Mouse (Mus musculus): ENCODE data around the gene Retreg3. TPM values are rescaled to one million over a fixed set of nuclear protein-coding genes. Genes with fewer than 3 reads are reported as not detected.

Gene Retreg3
- polyA plus RNA-seq, 1 experiment: not detected

- TF ChIP-seq CTCF (IDR thresholded peaks at IDR 0.05; ENCODE audit: insufficient read depth, low read depth, low read length) (no peak), POLR2A (IDR thresholded peaks at IDR 0.05; ENCODE audit: insufficient read depth, low read depth, low read length) (no peak)
- Histone ChIP-seq H3K27ac (ENCODE audit: insufficient read depth, low read depth, low read length) (no peak overlapping the region), H3K4me3 (ENCODE audit: insufficient read depth, low read depth, low read length) (peak overlapping the region; percentile 42), H3K4me1 (ENCODE audit: control insufficient read depth, insufficient read depth, low read length) (peaks cover 11% of the 10 kb centered on the region)
- 12% methylated on average over 27 of the region's 27 CpGs for WGBS
Observed at GRCm38 (mm10) chr11:101140164-101140819, 20.6 kb upstream of the Retreg3 start.

DNA sequence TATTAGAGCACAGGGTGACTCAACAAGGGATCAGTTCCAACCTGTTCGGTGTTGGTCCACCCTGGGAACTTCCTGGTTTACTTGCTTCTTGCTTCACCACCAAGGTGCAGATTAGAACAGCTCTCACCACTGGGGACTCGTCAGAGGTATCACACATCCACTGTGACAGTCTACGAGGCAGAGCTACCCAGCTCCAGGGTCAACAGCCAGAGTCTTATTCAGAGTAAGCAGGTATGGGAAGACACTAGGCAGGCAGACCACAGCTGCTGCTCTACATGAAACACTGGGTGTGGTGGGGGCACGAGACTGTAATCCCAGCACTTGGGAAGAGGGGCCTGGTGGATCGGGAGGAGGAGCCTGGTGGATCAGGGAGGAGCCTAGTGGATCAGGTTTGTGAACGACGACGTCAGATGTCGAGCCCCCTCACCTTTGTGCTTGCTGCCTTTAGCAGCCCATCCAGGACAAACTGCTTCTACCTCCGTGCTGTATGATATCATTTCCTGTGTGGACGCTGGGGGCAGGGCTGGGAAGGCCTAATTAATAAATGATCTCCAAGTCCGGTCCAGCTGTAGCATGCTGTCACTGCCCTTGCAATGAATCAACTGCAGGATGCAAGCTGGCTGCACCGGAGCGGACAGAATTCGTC is 19.0 kb upstream of the Retreg3 start:
- peaks cover 11% of the 10 kb centered on the region for H3K4me1 ChIP-seq (ENCODE audit: control insufficient read depth, insufficient read depth, low read length)
- H3K27ac ChIP-seq (ENCODE audit: insufficient read depth, low read depth, low read length): no peak overlapping the region
- H3K4me3 ChIP-seq (ENCODE audit: insufficient read depth, low read depth, low read length): no peak overlapping the region
- 38% methylated on average over 15 of the region's 15 CpGs for WGBS
- TF ChIP-seq POLR2A (IDR thresholded peaks at IDR 0.05; ENCODE audit: insufficient read depth, low read depth, low read length): no peak
- no peak for TF ChIP-seq CTCF (IDR thresholded peaks at IDR 0.05; ENCODE audit: insufficient read depth, low read depth, low read length)

GRCm38 (mm10) chr11:101137000-101137399 is 17.3 kb upstream of the Retreg3 start:
- H3K27ac ChIP-seq (ENCODE audit: insufficient read depth, low read depth, low read length): no peak overlapping the region
- no peak overlapping the region for H3K4me3 ChIP-seq (ENCODE audit: insufficient read depth, low read depth, low read length)
- 75% methylated on average over 7 of the region's 7 CpGs for WGBS
- TF ChIP-seq POLR2A (IDR thresholded peaks at IDR 0.05; ENCODE audit: insufficient read depth, low read depth, low read length) (no peak), CTCF (IDR thresholded peaks at IDR 0.05; ENCODE audit: insufficient read depth, low read depth, low read length) (no peak)
- H3K4me1 ChIP-seq (ENCODE audit: control insufficient read depth, insufficient read depth, low read length): peaks cover 11% of the 10 kb centered on the region

DNA sequence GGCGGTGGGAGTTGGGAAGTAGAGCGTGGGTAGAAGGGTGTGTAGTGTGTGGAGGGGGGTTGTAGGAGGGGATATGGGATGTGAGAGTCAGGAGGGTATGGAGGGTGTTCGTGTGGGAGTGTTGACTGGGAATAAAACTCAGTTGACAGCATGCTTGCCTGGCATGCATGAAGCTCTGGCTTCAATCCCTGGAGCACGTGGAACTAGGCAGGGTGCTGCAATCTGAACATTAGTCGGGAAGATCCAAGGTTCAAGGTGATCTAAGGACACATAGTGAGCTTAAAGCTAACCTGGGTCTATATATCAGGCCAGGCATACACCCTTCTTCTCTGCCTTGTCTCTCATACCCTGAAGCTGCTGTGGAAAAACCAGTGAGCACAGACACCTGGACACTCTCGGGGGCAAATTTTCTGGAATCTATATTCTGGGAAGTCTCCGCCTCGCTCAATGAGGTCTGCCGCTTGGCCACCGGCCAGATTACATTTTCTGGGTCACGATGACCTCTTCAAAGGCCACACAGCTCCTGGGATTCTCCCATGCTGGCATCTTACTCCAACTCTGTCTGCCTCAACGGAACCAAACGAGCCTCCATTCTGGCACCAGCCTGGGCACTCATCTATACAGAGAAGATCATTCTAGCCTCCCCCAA is 14.6 kb upstream of the Retreg3 start:
- WGBS: 75% methylated on average over 13 of the region's 13 CpGs
- TF ChIP-seq CTCF (IDR thresholded peaks at IDR 0.05; ENCODE audit: insufficient read depth, low read depth, low read length) (no peak), POLR2A (IDR thresholded peaks at IDR 0.05; ENCODE audit: insufficient read depth, low read depth, low read length) (no peak)
- H3K4me1 ChIP-seq (ENCODE audit: control insufficient read depth, insufficient read depth, low read length): peaks cover 14% of the 10 kb centered on the region

DNA sequence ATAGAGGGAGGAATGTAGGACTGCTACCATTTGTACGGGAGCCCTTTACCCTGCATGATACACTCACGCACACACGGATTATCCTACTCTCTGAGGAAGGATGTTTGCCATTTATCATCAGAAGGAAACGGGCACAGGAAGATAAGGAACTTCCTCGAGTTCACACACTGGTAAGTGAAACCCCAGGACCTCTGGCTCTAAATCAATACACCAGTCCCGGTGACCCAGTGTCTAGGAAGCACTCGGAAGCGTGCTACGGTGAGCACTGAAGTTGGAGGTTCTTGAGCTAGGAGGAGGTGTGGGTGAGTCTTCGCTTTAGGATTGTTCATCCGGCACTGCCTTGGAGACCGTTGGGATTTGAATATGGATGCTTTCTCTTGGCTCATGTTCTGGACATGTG is 13.3 kb upstream of the Retreg3 start:
- Histone ChIP-seq H3K27ac (ENCODE audit: insufficient read depth, low read depth, low read length) (no peak overlapping the region), H3K4me3 (ENCODE audit: insufficient read depth, low read depth, low read length) (no peak overlapping the region), H3K4me1 (ENCODE audit: control insufficient read depth, insufficient read depth, low read length) (peaks cover 7% of the 10 kb centered on the region)
- WGBS: 85% methylated on average over 12 of the region's 12 CpGs
- no peak for TF ChIP-seq POLR2A (IDR thresholded peaks at IDR 0.05; ENCODE audit: insufficient read depth, low read depth, low read length)
- TF ChIP-seq CTCF (IDR thresholded peaks at IDR 0.05; ENCODE audit: insufficient read depth, low read depth, low read length): no peak

More for the DNA sequence above, 14.6 kb upstream of the Retreg3 start:
- Histone ChIP-seq H3K4me3 (ENCODE audit: insufficient read depth, low read depth, low read length) (no peak overlapping the region), H3K27ac (ENCODE audit: insufficient read depth, low read depth, low read length) (no peak overlapping the region)

DNA sequence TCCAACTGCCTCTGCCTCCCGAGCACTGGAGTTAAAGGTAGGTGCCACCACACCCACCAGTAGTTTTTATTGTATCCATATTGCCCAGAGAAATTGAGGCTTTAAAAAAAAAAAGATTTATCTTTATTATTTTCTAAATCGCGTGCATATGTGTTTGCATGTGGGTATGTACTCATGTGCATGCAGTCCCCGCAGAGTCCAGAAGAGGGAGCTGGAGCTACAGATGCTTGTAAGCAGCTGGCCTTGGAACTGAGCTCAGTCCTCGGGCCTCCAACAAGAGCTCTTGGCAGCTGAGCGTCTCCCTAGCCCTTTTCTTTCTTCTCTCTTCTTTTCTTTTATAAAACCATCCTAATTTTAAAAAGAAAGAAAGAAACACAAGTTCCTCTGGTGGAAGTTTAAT is 12.0 kb upstream of the Retreg3 start:
- 79% methylated on average over 6 of the region's 6 CpGs for WGBS
- TF ChIP-seq POLR2A (IDR thresholded peaks at IDR 0.05; ENCODE audit: insufficient read depth, low read depth, low read length) (no peak), CTCF (IDR thresholded peaks at IDR 0.05; ENCODE audit: insufficient read depth, low read depth, low read length) (no peak)
- Histone ChIP-seq H3K4me1 (ENCODE audit: control insufficient read depth, insufficient read depth, low read length) (peaks cover 7% of the 10 kb centered on the region), H3K27ac (ENCODE audit: insufficient read depth, low read depth, low read length) (no peak overlapping the region), H3K4me3 (ENCODE audit: insufficient read depth, low read depth, low read length) (no peak overlapping the region)

- TF ChIP-seq CTCF (IDR thresholded peaks at IDR 0.05; ENCODE audit: insufficient read depth, low read depth, low read length) (no peak), POLR2A (IDR thresholded peaks at IDR 0.05; ENCODE audit: insufficient read depth, low read depth, low read length) (no peak)
- Histone ChIP-seq H3K4me3 (ENCODE audit: insufficient read depth, low read depth, low read length) (no peak overlapping the region), H3K27ac (ENCODE audit: insufficient read depth, low read depth, low read length) (no peak overlapping the region), H3K4me1 (ENCODE audit: control insufficient read depth, insufficient read depth, low read length) (peaks cover 7% of the 10 kb centered on the region)
- WGBS: 85% methylated on average over 2 of the region's 2 CpGs
Observed at GRCm38 (mm10) chr11:101131187-101131586, 11.5 kb upstream of the Retreg3 start.

DNA sequence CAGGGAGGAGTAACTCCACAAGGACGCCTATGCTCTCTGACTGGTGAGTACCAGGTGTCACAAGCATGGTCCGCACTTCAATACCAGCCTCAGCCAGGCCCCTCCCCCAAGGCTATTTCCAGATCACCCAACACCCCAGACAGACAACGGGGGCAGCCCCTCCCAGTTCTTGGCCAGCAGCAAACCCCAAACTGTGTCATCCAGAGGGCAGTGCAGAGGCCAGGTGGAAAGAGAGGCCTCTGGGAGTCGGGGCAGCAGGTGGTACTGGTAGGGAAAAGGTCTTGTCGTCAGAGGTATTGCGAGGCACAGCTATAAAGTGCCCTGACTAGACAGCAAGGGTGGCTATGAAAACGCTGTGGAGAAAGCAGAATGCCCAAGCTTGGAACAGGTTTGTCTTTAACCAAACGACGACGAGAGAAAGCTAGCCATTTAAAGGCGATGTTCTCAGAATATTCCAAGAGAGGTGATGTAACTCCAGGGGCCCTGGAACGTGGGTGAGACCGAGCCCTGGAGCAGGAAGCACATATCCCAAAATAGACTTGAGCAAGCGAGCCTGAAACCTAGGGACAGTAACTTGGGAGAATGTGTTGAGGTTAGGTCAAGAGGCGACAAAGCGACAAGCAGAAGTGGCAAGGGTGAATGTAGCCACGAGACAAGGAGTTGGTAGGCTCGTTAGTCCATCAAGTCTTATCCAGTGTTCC is 10.5 kb upstream of the Retreg3 start:
- no peak for TF ChIP-seq POLR2A (IDR thresholded peaks at IDR 0.05; ENCODE audit: insufficient read depth, low read depth, low read length)
- TF ChIP-seq CTCF (IDR thresholded peaks at IDR 0.05; ENCODE audit: insufficient read depth, low read depth, low read length): no peak
- no peak overlapping the region for H3K4me3 ChIP-seq (ENCODE audit: insufficient read depth, low read depth, low read length)
- H3K27ac ChIP-seq (ENCODE audit: insufficient read depth, low read depth, low read length): no peak overlapping the region
- WGBS: 46% methylated on average over 18 of the region's 18 CpGs
- peaks cover 7% of the 10 kb centered on the region for H3K4me1 ChIP-seq (ENCODE audit: control insufficient read depth, insufficient read depth, low read length)
